Mouse (Mus musculus): ENCODE measurements around the gene Tspan4.

Tspan4 gene

DNA sequence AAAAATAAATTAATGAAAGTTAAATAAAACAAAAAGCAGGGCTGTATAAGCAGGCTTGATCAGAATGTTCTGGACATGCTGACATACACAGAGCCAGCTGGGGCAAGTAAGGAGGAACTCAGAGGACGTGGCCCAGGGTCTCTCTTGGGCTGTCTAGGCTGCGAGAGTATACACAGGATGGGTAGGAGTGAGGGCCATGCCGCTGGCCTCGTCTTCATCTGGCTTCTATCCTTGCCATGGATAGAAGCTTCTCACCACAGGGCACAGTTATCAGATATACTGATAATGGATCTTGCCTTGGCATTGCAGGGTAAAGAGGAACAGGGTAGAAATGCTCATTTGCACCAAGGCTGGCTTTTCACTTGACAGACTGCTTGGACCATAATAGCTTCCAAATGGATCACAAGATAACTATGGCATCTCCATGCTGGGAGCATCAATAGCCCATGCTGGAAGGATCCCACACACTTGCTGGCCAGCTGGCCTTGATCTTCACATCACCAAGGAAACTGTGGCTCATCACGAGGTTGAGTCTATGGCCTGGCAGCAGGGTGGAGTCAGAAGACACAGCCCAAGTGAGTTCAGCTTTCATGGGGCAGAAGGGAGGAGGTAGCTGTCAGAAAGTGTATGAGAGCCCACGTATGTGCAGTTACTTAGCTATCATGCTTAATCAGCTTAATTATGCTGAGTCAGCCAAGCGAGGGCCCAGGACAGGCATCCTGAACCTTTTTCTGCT is 26.9 kb downstream of the Tspan4 start:
- no peak for DNase-seq (ENCODE audit: low read depth, low spot score)

DNA sequence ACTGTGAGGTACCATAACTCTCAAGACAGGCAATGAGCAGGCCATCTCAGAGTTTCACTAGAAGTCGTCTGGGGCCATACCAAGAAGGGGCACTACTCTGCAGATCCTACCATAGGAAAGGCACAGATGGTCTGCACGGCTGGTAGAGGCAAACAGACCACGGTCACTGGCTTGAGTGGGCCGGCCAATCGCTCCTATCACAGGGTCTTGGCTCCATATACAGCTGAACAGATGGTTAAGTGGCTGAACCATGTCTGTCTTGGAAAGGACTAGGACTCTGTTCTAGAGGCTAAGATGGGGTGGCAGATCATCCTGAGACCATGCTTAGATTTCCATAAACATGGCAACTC is 27.5 kb downstream of the Tspan4 start:
- no peak for DNase-seq (ENCODE audit: low read depth, low spot score)

DNA sequence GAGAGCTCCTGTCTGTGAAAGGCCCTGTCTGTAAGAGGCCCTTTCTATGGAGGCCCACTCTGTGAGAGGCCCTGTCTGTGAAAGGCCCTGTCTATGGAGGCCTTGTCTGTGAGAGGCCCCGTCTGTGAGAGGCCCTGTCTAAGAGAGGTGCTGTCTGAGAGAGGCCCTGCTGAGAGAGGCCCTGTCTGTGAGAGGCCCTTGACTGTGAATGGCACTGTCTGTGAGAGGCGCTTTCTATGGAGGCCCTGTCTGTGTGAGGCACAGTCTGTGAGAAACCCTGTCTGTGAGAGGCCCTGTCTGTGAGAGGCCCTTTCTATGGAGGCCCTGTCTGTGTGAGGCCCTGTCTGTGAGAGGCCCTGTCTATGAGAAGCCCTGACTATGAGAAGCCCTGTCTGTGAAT is 31.2 kb downstream of the Tspan4 start:
- no peak for DNase-seq (ENCODE audit: low read depth, low spot score)

DNA sequence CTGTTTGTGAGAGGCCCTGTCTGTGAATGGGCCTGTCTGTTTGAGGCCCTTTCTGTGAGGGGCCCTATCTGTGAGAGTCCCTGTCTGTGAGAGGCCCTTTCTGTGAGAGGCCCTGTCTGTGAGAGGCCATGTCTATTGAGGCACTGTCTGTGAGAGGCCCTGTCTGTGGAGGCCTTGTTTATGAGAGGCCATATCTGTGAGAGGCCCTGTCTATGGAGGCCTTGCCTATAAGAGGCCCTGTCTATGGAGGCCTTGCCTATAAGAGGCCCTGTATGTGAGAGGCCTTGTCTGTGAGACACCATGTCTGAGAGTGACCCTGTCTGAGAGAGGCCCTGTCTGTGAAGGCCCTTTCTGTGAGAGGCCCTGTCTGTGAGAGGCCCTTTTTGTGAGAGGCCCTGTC is 33.1 kb downstream of the Tspan4 start:
- DNase-seq (ENCODE audit: low read depth, low spot score) = no peak

DNA sequence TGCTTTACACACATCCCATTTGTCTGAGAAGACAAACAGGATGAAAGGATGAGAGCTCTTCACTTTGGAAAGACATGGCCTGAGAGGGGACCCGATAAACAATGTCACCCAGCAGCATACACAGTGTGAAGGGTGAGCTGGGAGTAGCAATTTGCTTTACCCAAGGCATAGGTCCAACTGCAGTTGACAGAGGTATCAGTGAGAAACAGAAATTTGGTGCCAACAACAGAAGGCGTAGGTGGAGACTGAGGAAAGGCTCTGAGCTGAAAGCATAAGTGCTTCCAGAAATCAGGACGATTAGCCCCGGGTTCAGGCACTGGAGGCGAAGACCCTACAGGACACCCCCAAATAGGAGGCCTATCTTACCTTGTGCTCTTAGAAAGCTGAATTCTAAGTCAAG is 35.2 kb downstream of the Tspan4 start:
- no peak for DNase-seq (ENCODE audit: low read depth, low spot score)

DNA sequence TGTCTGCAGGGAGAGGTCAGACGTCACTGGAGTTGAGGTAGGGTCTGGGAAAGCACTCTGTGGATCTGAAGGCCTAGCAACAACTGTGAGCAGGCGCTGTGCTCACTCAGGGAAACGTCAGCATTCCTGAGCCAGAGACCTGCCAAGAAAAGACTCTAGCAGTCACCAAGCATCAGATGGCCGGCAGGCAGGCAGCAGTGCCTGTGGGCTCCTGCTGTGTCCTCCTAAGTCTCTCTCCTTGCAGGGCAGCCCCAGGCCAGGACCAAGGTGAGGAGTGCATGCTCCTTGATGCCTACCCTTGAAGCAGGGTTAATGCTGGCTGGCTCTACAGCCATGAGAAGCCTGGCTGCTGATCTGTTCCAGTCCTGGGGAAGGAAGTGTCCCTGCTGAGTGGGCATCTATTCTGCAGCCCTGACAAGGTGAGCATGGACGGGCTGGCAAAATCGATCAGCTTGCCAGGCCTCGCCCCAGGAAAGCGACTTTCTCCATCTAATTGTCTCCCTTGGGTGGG is 35.7 kb downstream of the Tspan4 start:
- DNase-seq (ENCODE audit: low read depth, low spot score) = no peak

DNA sequence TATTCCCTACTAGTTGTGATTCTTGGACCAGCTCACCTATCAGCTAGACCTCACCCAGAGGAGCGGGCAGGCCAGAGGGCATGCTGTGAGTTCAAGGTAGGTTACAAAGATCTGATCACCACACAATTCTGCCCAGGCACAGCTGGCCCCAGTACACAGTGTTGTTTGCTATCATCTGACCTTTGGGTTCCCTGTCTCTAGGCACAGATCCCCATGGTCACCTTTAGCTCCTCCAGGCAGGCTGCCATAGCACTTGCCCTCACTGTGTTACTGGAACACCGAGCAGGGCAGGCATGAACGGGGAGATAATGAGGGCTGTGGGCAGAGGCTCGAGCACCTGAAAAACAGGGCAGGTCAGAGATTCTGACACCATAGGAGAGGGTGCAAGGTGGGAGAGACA is 42.6 kb downstream of the Tspan4 start:
- no peak for DNase-seq (ENCODE audit: low read depth, low spot score)

DNA sequence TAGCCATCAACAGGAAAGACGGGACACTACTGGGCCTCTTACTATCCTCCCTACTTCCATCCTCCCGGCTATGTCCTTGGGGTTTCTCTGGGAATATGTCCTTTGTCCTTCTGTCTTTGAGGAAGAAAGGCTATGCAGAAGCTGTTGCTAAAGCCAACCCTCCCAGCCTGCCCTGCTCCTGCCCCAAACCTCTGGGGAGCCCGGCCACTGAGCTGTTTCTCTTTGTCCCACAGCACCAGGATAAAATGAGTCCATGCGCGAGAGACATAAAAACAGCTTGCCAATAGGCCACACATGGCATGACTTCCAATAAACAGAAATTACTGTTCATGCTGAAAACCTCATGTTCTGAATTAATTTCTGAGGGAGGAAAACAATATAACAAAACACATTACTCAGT is 43.3 kb downstream of the Tspan4 start:
- no peak for DNase-seq (ENCODE audit: low read depth, low spot score)

DNA sequence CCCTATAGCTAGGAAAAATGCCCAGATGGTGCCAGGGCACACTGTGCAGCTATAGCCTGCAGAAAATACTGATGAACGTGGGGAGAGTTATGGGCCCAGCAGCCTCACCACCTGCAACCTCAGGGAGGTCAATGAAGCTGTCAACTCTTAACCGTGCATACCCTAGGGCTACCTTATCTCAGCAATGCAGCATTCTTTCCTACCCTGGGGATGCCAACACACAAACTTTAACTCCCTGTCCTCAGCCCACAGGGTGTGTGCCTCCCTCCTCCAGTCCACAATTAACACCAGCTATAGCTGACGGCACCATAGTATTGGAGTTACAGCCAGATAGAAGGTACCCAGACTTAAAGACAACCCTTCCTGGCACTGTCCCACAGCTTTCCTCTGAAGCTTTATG is 43.9 kb downstream of the Tspan4 start:
- DNase-seq (ENCODE audit: low read depth, low spot score) = no peak

DNA sequence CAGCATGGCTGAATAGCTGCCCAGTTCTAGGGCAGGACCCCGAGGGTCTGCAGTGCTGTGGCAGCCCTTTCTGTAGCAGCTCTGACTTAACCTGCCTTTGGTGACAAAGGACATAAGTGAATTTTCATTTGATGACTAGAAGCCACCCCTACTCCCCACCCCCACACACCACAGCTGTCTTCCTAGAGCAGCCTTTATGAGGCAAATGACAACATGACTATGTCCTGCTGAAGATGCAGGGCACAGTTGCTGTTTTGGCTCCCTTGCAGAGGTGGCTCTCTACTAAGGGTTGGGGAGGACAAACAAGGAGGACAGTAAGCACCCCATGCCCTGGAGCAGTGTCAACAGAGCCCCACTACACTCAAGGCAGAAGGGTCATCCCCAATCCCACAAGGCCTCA is 44.8 kb downstream of the Tspan4 start:
- no peak for DNase-seq (ENCODE audit: low read depth, low spot score)

DNA sequence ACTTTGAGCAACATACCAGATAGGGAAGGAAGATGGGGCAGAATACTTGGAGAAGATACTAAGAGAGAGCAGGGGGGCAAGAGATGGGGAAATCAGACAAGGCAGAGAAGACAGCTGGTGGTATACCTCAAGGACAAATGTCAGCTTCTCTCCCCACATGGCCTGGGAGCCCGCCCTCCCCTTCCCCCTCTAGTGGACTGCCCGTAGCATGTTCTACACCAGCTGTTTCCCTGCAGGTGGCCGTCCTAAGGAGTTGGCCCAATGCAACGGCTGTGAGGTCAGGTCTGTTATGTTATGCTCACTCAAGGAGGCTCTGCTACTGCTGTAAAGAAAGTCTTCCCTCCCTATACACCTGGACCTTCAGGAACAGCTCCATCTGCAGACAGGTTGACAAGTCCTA is 48.0 kb downstream of the Tspan4 start:
- no peak for DNase-seq (ENCODE audit: low read depth, low spot score)

DNA sequence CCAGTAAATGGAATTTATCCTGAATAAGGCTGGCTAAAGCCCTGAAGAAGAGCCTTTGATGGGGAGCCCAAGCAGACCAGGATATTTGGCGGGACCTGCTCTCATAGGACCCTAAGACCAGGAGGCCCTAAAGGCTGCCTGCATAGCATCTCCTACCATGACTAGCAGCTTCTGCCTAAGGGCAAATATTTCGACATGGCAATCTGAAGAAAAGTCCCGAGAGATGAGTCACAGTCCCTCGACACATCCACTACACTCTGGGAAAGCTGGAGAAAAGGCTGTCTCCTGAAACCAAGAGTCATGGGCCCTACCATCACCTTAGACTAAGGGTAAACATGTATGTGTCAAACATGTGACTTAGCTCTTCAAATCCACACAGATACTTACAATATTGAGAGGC is 49.2 kb downstream of the Tspan4 start:
- DNase-seq (ENCODE audit: low read depth, low spot score) = no peak

DNA sequence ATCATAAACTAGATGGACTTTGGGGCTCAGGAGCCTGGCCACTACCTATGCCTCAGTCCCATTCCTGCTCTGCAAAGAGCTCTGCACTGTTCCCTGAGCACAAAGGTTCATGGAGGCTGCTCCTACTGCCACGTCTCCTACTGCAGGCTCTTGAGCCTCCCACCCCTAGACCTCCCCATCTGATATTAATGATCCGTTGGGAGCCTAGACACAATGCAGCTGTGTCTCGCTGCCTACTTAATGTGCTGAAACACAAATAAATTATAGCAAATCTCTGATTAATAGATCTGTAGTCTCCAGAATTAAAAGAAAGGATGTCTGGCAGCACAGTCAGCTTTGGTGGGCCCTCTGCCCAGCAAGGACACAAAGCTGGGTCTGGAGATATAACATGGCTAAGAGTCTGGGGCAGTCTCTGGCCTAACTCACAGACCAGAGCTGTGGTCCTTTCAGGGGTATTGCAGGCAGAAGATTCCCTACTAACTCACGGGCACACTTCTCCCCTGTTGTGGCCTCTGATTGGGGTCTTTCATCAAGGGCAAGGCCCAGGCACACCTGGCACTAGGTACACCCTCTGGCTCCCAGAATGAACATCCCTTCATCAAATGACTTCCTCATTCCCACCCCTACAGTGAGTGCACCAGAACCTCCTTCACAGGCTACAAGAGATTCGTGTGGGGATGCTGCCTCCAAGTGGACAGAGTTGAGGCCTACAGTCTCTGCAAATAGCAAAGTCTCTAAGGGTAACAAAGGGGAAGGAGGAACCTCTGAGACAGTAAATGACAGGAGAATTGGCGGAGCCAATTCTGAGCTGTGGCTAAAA is 49.9 kb downstream of the Tspan4 start:
- peak; percentile 75 for DNase-seq (ENCODE audit: low read depth, low spot score)

DNA sequence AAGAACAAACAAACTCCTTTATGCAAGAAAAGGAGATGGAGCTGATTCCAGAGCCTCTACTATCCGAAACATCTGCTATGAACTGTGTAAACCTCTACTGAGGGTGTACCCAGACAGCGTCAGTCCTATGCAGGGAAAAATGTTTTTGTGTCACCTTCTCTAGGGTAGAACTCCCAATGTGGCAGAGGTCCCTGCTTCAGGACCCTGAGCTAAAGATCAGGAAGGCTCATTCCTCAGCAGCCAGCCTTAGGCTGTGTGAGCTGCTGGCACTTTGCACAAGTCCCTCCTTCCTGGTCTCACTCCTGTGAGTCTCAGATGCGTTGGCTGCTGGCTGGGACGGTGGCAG is 50.5 kb downstream of the Tspan4 start:
- DNase-seq (ENCODE audit: low read depth, low spot score) = no peak

DNA sequence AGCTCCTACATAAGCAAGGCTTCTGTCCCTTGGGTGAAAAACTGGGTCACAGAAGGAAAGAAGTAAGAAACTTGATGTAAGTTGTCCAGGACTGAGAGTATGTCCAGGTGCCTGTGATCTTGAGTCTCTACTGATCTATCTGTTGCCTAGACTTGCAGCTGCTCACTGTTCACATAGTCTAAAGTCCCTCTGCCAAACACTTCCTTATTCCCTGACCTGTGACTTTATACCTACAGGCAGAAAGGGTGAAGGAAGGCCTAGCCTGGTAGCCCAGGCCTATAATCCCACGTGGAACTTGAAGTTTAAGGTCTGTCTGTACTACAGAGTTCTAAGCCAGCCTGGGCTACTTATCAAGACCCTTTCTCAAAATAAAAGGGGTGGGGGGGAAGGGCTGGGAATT is 60.5 kb downstream of the Tspan4 start:
- DNase-seq (ENCODE audit: low read depth, low spot score) = no peak

DNA sequence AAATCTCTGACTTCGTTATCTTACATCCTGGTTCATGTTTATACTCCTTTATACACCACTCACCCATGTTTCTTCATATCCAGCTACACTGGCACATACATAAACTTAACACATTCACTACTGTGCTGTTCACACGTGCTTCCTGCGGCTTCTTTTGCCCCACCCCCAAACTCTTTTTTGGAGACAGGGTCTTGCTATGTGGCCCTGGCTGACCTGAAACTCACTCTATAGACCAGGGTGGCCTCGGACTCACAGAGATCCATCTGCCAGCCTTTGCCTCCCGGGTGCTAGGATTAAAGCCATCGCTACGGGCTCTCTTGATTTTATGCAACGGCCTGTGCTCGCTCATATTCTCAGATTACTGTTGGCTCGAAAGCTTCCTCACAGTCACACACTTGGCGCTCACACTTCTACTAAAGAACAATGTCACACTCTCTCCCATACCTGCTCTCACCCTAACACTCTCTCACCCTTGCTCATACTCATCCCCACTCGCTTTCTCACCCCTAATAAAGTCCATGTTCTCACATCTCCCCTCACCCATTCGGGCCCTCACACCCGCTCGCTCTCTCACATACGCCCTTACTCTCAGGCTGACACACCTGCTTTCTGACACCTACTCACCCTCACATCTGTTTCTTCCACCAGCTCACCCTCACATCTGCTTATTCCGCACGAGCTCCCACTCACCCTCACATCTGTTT is 64.0 kb downstream of the Tspan4 start:
- DNase-seq (ENCODE audit: low read depth, low spot score) = no peak

DNA sequence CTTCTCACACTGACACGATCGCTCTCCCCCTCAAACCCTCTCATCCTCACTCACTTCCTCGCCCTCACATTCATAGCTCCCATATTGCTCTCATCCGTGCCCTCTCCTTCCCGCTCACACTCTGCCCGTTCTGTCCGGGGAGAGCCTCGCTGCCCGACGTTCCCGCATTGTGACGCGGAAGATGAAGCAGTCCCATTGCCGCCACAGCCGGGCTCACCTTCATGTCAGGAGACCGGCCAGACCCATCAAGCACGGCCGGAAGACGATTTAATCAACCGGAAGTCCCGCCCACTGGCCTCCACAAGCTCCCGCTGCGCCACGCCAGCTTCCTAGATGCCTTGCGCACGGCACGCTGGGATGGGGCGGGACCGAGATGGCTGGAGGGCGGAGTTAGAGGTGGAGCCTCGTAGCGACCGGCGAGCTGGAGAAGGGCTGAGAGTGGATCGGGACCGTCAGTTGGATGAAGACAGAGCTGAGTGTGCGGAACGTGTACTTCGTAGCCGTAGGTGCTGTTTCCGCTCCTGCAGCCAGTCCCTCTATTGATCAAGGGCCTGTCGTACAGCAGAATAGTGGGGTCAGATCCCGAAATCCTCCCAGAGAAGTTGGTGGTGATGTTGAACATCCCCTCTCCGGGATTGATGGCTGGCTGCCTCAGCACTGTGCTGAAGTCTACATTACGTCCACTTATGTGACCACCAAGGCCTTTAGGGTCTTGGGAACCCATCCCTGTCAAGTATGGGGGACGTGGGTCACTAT is 64.7 kb downstream of the Tspan4 start, which contains the start of gene Chid1:
Gene Chid1 (minus strand): TSS at position 302 of the 756 bp plus-strand sequence.
- peak; percentile 99 for DNase-seq (ENCODE audit: low read depth, low spot score)

DNA sequence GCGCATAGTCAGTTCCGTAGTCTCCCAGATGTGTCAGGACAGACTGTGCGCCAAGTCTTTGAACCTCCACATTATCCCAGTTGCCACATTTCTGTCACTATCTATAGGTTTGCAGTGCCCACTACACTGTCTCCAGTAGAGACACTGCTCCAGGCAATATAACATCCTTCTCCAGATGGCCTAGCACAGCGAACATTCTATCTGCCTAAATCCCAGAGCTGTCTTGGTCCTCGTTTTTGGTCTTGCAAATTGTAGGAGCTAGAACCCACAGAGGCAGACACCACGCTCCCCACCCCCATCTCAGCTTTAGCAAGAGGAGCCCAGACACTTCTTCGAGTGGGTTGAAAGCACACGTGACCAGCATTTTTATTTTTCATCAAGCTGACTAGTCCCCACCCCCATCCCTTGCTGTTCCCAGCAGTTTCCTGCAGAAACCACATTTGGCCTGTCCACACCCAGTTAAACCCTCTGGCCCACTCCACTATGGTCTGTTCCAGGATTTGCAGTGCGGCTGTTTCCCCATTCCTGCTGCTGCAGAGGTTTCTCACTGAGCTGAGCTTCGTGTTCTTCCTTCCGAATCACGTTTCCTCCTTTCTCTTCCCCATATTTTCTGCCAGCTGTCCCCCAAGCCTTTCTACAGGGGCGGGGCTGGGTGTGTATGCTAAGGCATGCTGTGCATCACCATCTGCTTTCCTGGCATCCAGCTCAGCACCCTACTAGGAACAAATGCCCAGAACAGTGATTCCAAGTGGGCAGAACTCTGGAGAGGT is 65.5 kb downstream of the Tspan4 start:
- DNase-seq (ENCODE audit: low read depth, low spot score) = peak; percentile 35

DNA sequence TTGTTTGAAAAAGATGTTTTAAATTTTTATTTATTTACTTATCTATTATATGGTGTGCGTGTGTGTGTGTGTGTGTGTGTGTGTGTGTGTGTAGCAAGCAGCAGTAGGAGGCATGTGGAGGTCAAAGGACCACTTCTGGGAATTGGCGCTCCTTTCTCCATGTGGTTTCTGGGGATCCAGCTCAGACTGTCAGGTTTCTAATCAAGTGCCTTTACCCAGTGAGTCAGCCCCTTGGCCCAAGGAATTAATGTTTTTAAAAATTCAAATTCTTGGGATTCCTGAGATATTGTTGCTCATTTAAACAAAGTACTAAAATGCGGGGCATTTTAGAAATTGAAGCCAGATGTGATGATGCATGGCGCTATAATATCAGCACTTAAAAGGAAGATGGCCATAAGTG is 66.6 kb downstream of the Tspan4 start:
- no peak for DNase-seq (ENCODE audit: low read depth, low spot score)

DNA sequence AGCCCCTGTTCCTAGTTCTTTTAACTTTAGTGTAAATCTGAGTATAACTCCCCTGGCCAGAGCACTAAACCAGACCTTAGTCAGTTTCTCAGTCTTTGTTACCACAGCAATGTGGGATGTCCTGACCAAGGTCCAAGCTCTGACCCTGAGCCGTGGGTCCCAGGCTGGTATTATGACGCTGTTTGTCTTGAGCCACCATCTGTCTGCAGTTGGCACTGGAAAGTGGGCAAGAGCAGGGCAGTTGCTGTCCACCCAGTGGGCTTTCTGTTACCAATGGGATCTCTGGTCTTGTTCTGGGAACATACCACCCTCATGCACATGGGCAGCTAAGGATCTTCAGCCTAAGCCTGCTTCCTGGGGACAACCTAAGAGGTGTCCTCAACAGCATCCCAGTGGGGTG is 67.5 kb downstream of the Tspan4 start:
- no peak for DNase-seq (ENCODE audit: low read depth, low spot score)

Data from CD4-positive, CD25-positive, alpha-beta regulatory T cell, adult 2 months (primary cell).